Mouse (Mus musculus): ENCODE results near the gene Abl2.

GRCm38 (mm10) chr1:156615381-156616133 is 57.0 kb downstream of the Abl2 start:
- TF ChIP-seq CTCF (IDR thresholded peaks at IDR 0.05; ENCODE audit: low read depth, low read length) (no peak), TAL1 (conservative IDR thresholded peaks at IDR 0.05; ENCODE audit: low read depth, low read length) (no peak), POLR2AphosphoS5 (IDR thresholded peaks at IDR 0.05; ENCODE audit: insufficient replicate concordance, low read depth, low read length) (no peak), GATA2 (IDR thresholded peaks at IDR 0.05; ENCODE audit: borderline replicate concordance, low read depth, low read length) (no peak), GATA1 (IDR thresholded peaks at IDR 0.05; ENCODE audit: borderline replicate concordance, low read length) (no peak)

All from G1E (cell line).